Mouse (Mus musculus) ES-E14 (cell line): ENCODE measurements around the gene 4930558K02Rik. TPM values are rescaled to one million over a fixed set of nuclear protein-coding genes. Genes with fewer than 3 reads are reported as not detected.

Source experiments
- DNase-seq: peaks from one replicate; pipeline ENCODE4 v3.0.0-alpha.2; 2013; ENCODE audit warnings: low read depth, low spot score
- H3K27ac ChIP-seq: 2 replicates; pipeline ENCODE4 v1.5.1; 2012; ENCODE audit warnings: low read depth, mild to moderate bottlenecking, low read length, moderate library complexity, mixed read lengths; ENCODE audit not compliant: poor library complexity, insufficient read depth, severe bottlenecking
- H3K36me3 ChIP-seq: 2 replicates; pipeline ENCODE4 v1.6.1; 2012; ENCODE audit warnings: mild to moderate bottlenecking, low read length, moderate library complexity, mixed read lengths; ENCODE audit not compliant: control insufficient read depth, poor library complexity, insufficient read depth, severe bottlenecking
- H3K4me1 ChIP-seq, 2 experiments: fragments of 150-350 bp in 1 of 2; sonication (generic) in 1 of 2; 2 replicates each; pipeline ENCODE4 v1.6.1; 2012; ENCODE audit warnings: low read length in 2 of 2, mild to moderate bottlenecking in 1 of 2, mixed read lengths in 1 of 2; ENCODE audit not compliant: control insufficient read depth in 2 of 2, insufficient read depth in 2 of 2, poor library complexity in 1 of 2
- H3K4me3 ChIP-seq, 2 experiments: fragments of 150-350 bp in 1 of 2; sonication (generic) in 1 of 2; 2 replicates each; pipeline ENCODE4 v1.5.1; 2012; ENCODE audit warnings: low read length in 2 of 2, low read depth in 1 of 2, mild to moderate bottlenecking in 1 of 2, mixed read lengths in 1 of 2; ENCODE audit not compliant: insufficient read depth in 1 of 2, poor library complexity in 1 of 2, severe bottlenecking in 1 of 2
- H3K9ac ChIP-seq: 2 replicates; pipeline ENCODE4 v1.6.1; 2012; ENCODE audit warnings: low read depth, mild to moderate bottlenecking, low read length, mixed read lengths; ENCODE audit not compliant: poor library complexity, insufficient read depth, severe bottlenecking
- H3K9me3 ChIP-seq: fragments of 150-350 bp; sonication (generic); 2 replicates; pipeline ENCODE4 v1.6.1; 2012; ENCODE audit warnings: low read depth, mild to moderate bottlenecking, low read length; ENCODE audit not compliant: control insufficient read depth, insufficient read depth
- CHD2 ChIP-seq: IDR thresholded peaks from 2 replicates; pipeline ENCODE4 v1.6.1; 2014; ENCODE audit warnings: mild to moderate bottlenecking, low read depth, low read length, inconsistent platforms
- HCFC1 ChIP-seq: IDR thresholded peaks from 2 replicates; pipeline ENCODE4 v1.6.1; 2012; ENCODE audit warnings: low read length, inconsistent platforms, borderline replicate concordance; ENCODE audit not compliant: insufficient read depth
- MAFK ChIP-seq: IDR thresholded peaks from 2 replicates; pipeline ENCODE4 v1.6.1; 2014; ENCODE audit warnings: mild to moderate bottlenecking, low read depth, low read length, inconsistent platforms; ENCODE audit not compliant: insufficient read depth
- ZC3H11A ChIP-seq: IDR thresholded peaks from 2 replicates; pipeline ENCODE4 v1.6.1; 2012; ENCODE audit warnings: low read depth, mild to moderate bottlenecking, inconsistent platforms, low read length, borderline replicate concordance
- ZNF384 ChIP-seq: IDR thresholded peaks from 2 replicates; pipeline ENCODE4 v1.6.1; 2012; ENCODE audit warnings: low read depth, low read length, inconsistent platforms
- in situ Hi-C, 2 experiments: fragments of 600-800 bp; cut with MboI; formaldehyde crosslinking; loops; one replicate each; pipeline ENCODE4 v1.15.1; 2025; ENCODE audit warnings: low sequenced_read_pairs in 2 of 2, inconsistent platforms in 1 of 2; ENCODE audit not compliant: unreplicated experiment in 2 of 2
- total RNA-seq: library from RNA; depleted of rRNA; stranded (reverse); fragments of 300-350 nt; gene quantifications from 2 replicates; pipeline ENCODE4 v1.2.3, GENCODE M21; 2012

4930558K02Rik gene
- total RNA-seq, 1 experiment = not detected

GRCm38 (mm10) chr1:161916036-161916435 is 63.4 kb downstream of the 4930558K02Rik start:
- H3K36me3 ChIP-seq = no peaks in the 10 kb centered on the region
- TF ChIP-seq ZNF384 (no peak), ZC3H11A (no peak), CHD2 (no peak), MAFK (no peak), HCFC1 (no peak)
- no peak overlapping the region for H3K9ac ChIP-seq
- H3K27ac ChIP-seq = no peak overlapping the region; the same call in 1 of the 2 replicates
- H3K4me3 ChIP-seq = no peak overlapping the region
- in situ Hi-C loops = no loop called here
- DNase-seq = no peak
- H3K4me1 ChIP-seq = peaks cover 13 to 14% of the 10 kb centered on the region in 2 experiments
- H3K9me3 ChIP-seq = no peaks in the 10 kb centered on the region

DNA sequence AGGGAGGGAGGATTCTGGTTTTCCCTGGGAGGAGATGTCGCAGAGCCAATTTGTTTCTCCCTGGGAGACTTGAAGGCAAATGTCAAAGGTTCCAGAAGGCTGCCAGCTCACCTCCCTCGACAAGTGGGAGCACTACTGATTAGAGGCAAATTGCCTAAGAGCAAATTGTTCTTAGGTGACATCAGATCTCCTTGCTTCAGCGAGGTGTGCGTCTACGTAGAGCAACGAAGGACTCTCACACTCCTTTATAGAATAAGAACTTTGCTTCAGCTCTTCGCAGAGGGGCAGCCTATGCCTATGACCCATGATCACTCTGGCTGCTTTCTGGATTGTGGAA is 65.8 kb downstream of the 4930558K02Rik start:
- in situ Hi-C loops = no loop called here
- DNase-seq = no peak
- no peak for TF ChIP-seq HCFC1
- no peak for TF ChIP-seq MAFK
- no peak for TF ChIP-seq CHD2
- no peak for TF ChIP-seq ZNF384

GRCm38 (mm10) chr1:161912940-161913647 is 66.3 kb downstream of the 4930558K02Rik start:
- no peak overlapping the region for H3K27ac ChIP-seq
- in situ Hi-C loops = no loop called here
- TF ChIP-seq ZNF384 (no peak), MAFK (no peak), ZC3H11A (no peak), HCFC1 (no peak), CHD2 (no peak)
- DNase-seq = no peak
- no peak overlapping the region for H3K9ac ChIP-seq
- H3K36me3 ChIP-seq = no peaks in the 10 kb centered on the region
- H3K4me1 ChIP-seq = peaks cover 6 to 11% of the 10 kb centered on the region in 2 experiments
- no peaks in the 10 kb centered on the region for H3K9me3 ChIP-seq
- H3K4me3 ChIP-seq = no peak overlapping the region

More for the DNA sequence above, 65.8 kb downstream of the 4930558K02Rik start:
- Histone ChIP-seq H3K9ac (no peak overlapping the region), H3K4me1 (peaks cover 6 to 13% of the 10 kb centered on the region in 2 experiments), H3K9me3 (no peaks in the 10 kb centered on the region), H3K4me3 (no peak overlapping the region), H3K27ac (no peak overlapping the region), H3K36me3 (no peaks in the 10 kb centered on the region)

GRCm38 (mm10) chr1:161909074-161909473 is 70.4 kb downstream of the 4930558K02Rik start:
- Histone ChIP-seq H3K9me3 (no peaks in the 10 kb centered on the region), H3K9ac (no peak overlapping the region), H3K4me3 (no peak overlapping the region), H3K36me3 (no peaks in the 10 kb centered on the region), H3K4me1 (peaks cover 5% of the 10 kb centered on the region in 2 experiments; a peak in 3 of 4 replicates), H3K27ac (no peak overlapping the region)
- TF ChIP-seq MAFK = no peak
- no peak for TF ChIP-seq HCFC1
- TF ChIP-seq ZNF384 = no peak
- no peak for TF ChIP-seq ZC3H11A
- no peak for TF ChIP-seq CHD2
- in situ Hi-C loops = no loop called here
- no peak for DNase-seq
